Mouse (Mus musculus) liver, embryonic 14.5 days (tissue): ENCODE data around the gene Nisch. TPM values are rescaled to one million over a fixed set of nuclear protein-coding genes. Genes with fewer than 3 reads are reported as not detected.
A peak's percentile ranks its signal among the peaks of the same experiment; 100 is the strongest.

ENCODE experiments used
- ATAC-seq: fragments of 200-750 bp; cut with Nextera tagmentation; 2 replicates; pipeline ENCODE4 v1.8.0; 2017; ENCODE audit warnings: moderate number of reproducible peaks, mild to moderate bottlenecking, moderate library complexity; ENCODE audit not compliant: insufficient read depth
- DNase-seq, 3 experiments: peaks; one replicate each; pipeline ENCODE4 v3.0.0-alpha.2; 2012 to 2013; ENCODE audit warnings: low read depth in 3 of 3, low spot score in 3 of 3
- H3K27ac ChIP-seq: fragments of 300-500 bp; sonication (generic); 2 replicates; pipeline ENCODE4 v1.5.1; 2014; ENCODE audit warnings: moderate library complexity, mild to moderate bottlenecking, control low read depth, inconsistent platforms
- H3K27me3 ChIP-seq: fragments of 300-500 bp; sonication (generic); 2 replicates; pipeline ENCODE4 v1.6.1; 2014; ENCODE audit warnings: mild to moderate bottlenecking, low read length, moderate library complexity; ENCODE audit not compliant: control insufficient read depth, insufficient read depth
- H3K36me3 ChIP-seq: fragments of 300-500 bp; sonication (generic); replicated peaks from 2 replicates; pipeline ENCODE4 v1.6.1; 2014; ENCODE audit warnings: low read depth; ENCODE audit not compliant: control insufficient read depth, insufficient read depth
- H3K4me1 ChIP-seq, 2 experiments: fragments of 200-500 bp in 1 of 2; fragments of 300-500 bp in 1 of 2; sonication (generic) in 1 of 2; replicated peaks; 2 replicates each; pipeline ENCODE4 v1.6.1; 2012 to 2014; ENCODE audit warnings: antibody characterized with exemption in 1 of 2, inconsistent platforms in 1 of 2, low read length in 1 of 2; ENCODE audit not compliant: control insufficient read depth in 2 of 2, insufficient read depth in 2 of 2
- H3K4me2 ChIP-seq: fragments of 300-500 bp; sonication (generic); 2 replicates; pipeline ENCODE4 v1.6.1; 2014; ENCODE audit warnings: low read depth, mild to moderate bottlenecking, control low read depth, moderate library complexity
- H3K4me3 ChIP-seq, 2 experiments: fragments of 200-500 bp in 1 of 2; fragments of 300-500 bp in 1 of 2; sonication (generic) in 1 of 2; 2 replicates each; pipeline ENCODE4 v1.5.1; 2012 to 2014; ENCODE audit warnings: low read depth in 2 of 2, low read length in 2 of 2, mild to moderate bottlenecking in 2 of 2, control low read depth in 1 of 2, inconsistent platforms in 1 of 2, moderate library complexity in 1 of 2; ENCODE audit not compliant: insufficient read depth in 1 of 2
- H3K9ac ChIP-seq: fragments of 300-500 bp; sonication (generic); replicated peaks from 2 replicates; pipeline ENCODE4 v1.6.1; 2014; ENCODE audit warnings: mild to moderate bottlenecking, control low read depth, moderate library complexity
- H3K9me3 ChIP-seq: fragments of 300-500 bp; sonication (generic); 2 replicates; pipeline ENCODE4 v1.6.1; 2016; ENCODE audit warnings: low read length, mixed read lengths; ENCODE audit not compliant: control insufficient read depth
- CTCF ChIP-seq: IDR thresholded peaks from 2 replicates; pipeline ENCODE4 v1.5.1; 2016; ENCODE audit warnings: antibody characterized with exemption, low read depth, control low read depth
- EP300 ChIP-seq: IDR thresholded peaks from 2 replicates; pipeline ENCODE4 v1.6.1; 2016; ENCODE audit warnings: antibody characterized with exemption, low read depth
- WGBS: fragments of 180-500 bp; shearing (Covaris S2); extraction: QIAGEN DNeasy Blood & Tissue Kit; methylation state at CpG from one replicate; pipeline ENCODE4 v1.1.7; 2014; ENCODE audit not compliant: insufficient replicate concordance; 5-methylcytosine and 5-hydroxymethylcytosine counted together
- polyA plus RNA-seq, 2 experiments: library from polyadenylated mRNA; depleted of rRNA in 1 of 2; stranded (reverse) in 1 of 2; unstranded in 1 of 2; fragments of >200 nt; fragmentation: Nextera tagmentation in 1 of 2; extraction: Ambion mirVana in 1 of 2; gene quantifications; 2 replicates each; pipeline versions ENCODE4 v1.2.1 to v1.2.3; 2012 to 2014

The Nisch gene
- polyA plus RNA-seq, 2 experiments = 50.3 to 71.1 TPM

DNA sequence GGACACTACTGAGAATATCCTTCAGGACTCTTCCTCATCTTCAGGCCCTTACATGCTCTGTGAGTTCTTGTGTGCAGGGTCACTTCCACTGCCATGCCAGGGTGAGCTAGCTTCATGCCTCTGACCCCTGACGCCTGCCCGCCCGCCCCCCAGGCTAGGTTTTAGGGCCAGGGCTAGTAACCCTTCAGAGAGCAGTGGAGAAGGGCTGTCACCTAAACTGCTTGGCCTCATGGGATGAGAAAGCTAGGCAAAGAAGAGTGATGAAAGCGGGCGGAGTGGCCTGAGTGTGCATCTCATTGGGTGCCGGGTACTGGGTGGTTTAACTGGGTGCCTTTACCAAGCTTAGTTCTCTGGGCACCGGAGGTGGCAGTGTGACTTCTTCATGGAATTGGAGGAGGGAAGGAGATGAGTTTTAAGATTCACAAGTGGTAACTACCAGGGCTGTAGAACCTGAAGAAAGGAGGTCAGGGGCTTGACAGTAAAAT lies 84.2 kb downstream of the Nisch start:
- ATAC-seq (no peak), DNase-seq (no peak)
- H3K9me3 ChIP-seq = no peaks in the 10 kb centered on the region
- H3K9ac ChIP-seq = peak overlapping the region; percentile 27
- 77% methylated on average over 7 of the region's 7 CpGs for WGBS
- no peak for TF ChIP-seq CTCF
- no peak for TF ChIP-seq EP300
- no peak overlapping the region for H3K27ac ChIP-seq
- peaks cover 20 to 28% of the 10 kb centered on the region in 2 experiments for H3K4me1 ChIP-seq
- peak overlapping the region; percentile 73 to 85 for H3K4me3 ChIP-seq
- no peaks in the 10 kb centered on the region for H3K27me3 ChIP-seq
- peak overlapping the region; percentile 93 for H3K4me2 ChIP-seq
- peaks cover 20% of the 10 kb centered on the region for H3K36me3 ChIP-seq

DNA sequence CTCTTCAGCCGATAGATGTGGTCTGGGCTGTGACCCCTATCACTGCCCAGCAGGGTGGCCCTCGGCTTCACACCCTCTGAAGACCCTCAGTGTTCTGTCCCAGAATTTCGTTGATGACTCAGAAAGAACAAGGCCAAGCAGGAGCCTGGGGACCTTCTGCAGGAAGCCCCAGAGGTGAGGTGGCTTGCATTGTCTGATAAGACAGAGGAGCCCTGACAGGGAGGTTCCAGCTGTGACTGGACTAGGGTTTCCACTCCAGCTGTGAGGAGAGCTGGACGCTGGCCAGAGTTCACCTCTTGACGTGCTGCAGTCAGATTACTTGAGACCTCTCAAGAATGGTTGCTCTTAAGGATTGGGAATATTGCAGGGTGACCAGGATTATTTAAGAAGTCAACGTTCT lies 84.7 kb downstream of the Nisch start:
- ATAC-seq (no peak), DNase-seq (no peak)
- H3K27me3 ChIP-seq = no peaks in the 10 kb centered on the region
- 5% methylated on average over 6 of the region's 6 CpGs for WGBS
- peaks cover 25 to 33% of the 10 kb centered on the region in 2 experiments for H3K4me1 ChIP-seq
- no peaks in the 10 kb centered on the region for H3K9me3 ChIP-seq
- H3K9ac ChIP-seq = peak overlapping the region; percentile 90
- peak overlapping the region; percentile 73 to 85 for H3K4me3 ChIP-seq
- peak overlapping the region; percentile 93 for H3K4me2 ChIP-seq
- peaks cover 18% of the 10 kb centered on the region for H3K36me3 ChIP-seq
- TF ChIP-seq CTCF (no peak), EP300 (no peak)
- no peak overlapping the region for H3K27ac ChIP-seq

DNA sequence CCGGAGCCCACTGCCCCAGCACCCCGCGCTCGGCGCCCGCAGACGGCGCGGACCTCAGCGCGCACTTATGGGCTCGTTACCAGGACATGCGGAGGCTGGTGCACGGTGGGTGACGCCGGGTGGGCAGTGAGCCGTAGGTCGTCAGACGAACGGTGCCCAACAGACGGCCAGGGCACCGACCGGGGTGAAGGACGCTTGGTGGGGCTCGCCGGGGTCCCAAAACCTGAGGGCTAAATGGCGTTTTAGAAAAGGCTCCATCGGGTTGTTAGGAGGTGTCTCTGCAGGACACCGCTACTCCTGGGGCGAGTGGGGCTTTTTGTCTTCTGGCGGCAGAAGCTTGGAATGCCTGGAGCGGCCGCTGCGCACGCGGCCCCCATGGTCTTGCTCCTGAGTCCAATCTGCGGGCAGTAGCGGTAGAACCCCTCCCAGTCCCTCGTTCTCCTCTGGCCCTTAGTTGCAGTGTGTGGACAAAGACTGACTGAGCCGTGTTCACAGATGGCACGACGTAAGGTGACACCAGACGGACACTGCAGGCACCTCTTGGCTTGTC lies 85.4 kb downstream of the Nisch start:
- WGBS = under 1% methylated on average over 43 of the region's 43 CpGs
- TF ChIP-seq EP300 (no peak), CTCF (no peak)
- Histone ChIP-seq H3K36me3 (peaks cover 12% of the 10 kb centered on the region), H3K9me3 (no peaks in the 10 kb centered on the region), H3K4me2 (peak overlapping the region; percentile 93), H3K4me3 (peak overlapping the region; percentile 73 to 85), H3K9ac (peak overlapping the region; percentile 90), H3K27me3 (no peaks in the 10 kb centered on the region), H3K4me1 (peaks cover 31 to 39% of the 10 kb centered on the region in 2 experiments), H3K27ac (peak overlapping the region; percentile 50)
- ATAC-seq (peak; percentile 1; the same call in 1 of the 2 replicates), DNase-seq (no peak)

DNA sequence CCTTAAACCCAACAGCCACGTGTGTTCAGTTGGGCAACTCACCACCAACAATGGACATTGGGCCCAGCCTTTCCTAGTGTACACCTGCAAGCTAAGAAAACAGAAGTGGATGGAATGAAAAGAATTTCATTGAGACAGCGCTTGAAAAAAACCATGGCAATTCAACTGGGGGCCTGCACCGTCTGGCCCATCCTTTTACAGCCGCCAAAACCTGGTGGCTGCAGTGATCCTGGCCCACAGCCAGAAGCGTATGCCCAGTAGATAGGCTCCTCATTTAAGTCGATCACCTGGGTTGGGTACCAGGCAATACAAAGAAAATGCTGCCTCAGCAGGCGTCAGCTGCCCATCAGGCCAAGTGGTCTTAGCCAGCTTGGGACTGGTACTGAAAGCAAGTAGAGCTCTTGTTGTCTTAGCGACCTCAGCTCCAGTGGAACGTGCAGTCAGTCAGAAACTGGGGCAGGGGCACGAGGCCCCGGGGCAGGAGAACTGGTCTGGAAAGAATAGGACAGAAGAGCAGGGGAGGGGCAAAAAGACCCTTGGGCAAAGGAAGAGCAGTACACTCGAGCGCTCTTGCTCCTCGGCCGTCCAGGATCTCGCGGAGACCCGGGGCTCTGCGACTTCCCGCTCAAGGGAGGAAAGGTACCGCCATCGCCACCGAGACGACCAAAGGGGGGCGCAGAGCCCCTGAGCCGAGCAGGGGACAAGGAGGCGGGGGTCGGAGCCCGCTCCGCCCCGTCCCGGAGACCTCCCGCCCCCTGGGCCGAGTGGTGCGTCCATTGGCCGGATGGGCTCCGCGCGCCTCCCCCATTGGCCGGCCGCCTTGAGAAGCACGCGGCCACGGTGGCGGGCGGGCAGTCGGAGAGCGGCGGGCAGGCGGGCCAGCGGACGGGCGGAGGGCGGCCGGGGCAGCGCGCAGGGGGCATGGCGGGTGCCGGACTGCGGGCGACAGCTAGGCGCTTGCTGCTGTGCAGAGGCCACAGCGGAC lies 86.2 kb downstream of the Nisch start, which contains the start of gene Nt5dc2:
Gene Nt5dc2, plus strand, starts transcription at position 818 of the 985 bp plus-strand sequence.
- ATAC-seq = peak; percentile 64
- WGBS = 6% methylated on average over 59 of the region's 63 CpGs

More for the DNA sequence above, 86.2 kb downstream of the Nisch start, which contains the start of gene Nt5dc2:
- DNase-seq = peak; percentile 69 to 73 (median 72)
- Histone ChIP-seq H3K27me3 (no peaks in the 10 kb centered on the region), H3K4me1 (peaks cover 38 to 45% of the 10 kb centered on the region in 2 experiments), H3K27ac (peak within 1 kb of the TSS; percentile 61), H3K36me3 (peaks cover 4% of the 10 kb centered on the region), H3K9ac (peak within 1 kb of the TSS; percentile 90), H3K4me3 (peak within 1 kb of the TSS; percentile 73 to 85), H3K4me2 (peak within 1 kb of the TSS; percentile 93), H3K9me3 (no peaks in the 10 kb centered on the region)
- TF ChIP-seq EP300 = no peak
- peak; percentile 22; the same call in 1 of the 2 replicates for TF ChIP-seq CTCF
